Mouse (Mus musculus) ES-E14 (cell line): ENCODE measurements at regions not wholly inside any gene's neighbourhood (a gene's known extent, or its start where the extent isn't known, plus 50 kb on each side); places are given as distances from the start of the nearest gene placed in this dataset.
"Not testable (repeated sequence)": the region's sequence is repeated elsewhere in the genome, so short reads cannot be mapped to it uniquely, and the experiment has no call there.

Experiments
- DNase-seq: peaks from one replicate; pipeline ENCODE4 v3.0.0-alpha.2; 2013; ENCODE audit warnings: low read depth, low spot score
- H3K27ac ChIP-seq: 2 replicates; pipeline ENCODE4 v1.5.1; 2012; ENCODE audit warnings: low read depth, mild to moderate bottlenecking, low read length, moderate library complexity, mixed read lengths; ENCODE audit not compliant: poor library complexity, insufficient read depth, severe bottlenecking
- H3K36me3 ChIP-seq: 2 replicates; pipeline ENCODE4 v1.6.1; 2012; ENCODE audit warnings: mild to moderate bottlenecking, low read length, moderate library complexity, mixed read lengths; ENCODE audit not compliant: control insufficient read depth, poor library complexity, insufficient read depth, severe bottlenecking
- H3K4me1 ChIP-seq, 2 experiments: fragments of 150-350 bp in 1 of 2; sonication (generic) in 1 of 2; 2 replicates each; pipeline ENCODE4 v1.6.1; 2012; ENCODE audit warnings: low read length in 2 of 2, mild to moderate bottlenecking in 1 of 2, mixed read lengths in 1 of 2; ENCODE audit not compliant: control insufficient read depth in 2 of 2, insufficient read depth in 2 of 2, poor library complexity in 1 of 2
- H3K4me3 ChIP-seq, 2 experiments: fragments of 150-350 bp in 1 of 2; sonication (generic) in 1 of 2; 2 replicates each; pipeline ENCODE4 v1.5.1; 2012; ENCODE audit warnings: low read length in 2 of 2, low read depth in 1 of 2, mild to moderate bottlenecking in 1 of 2, mixed read lengths in 1 of 2; ENCODE audit not compliant: insufficient read depth in 1 of 2, poor library complexity in 1 of 2, severe bottlenecking in 1 of 2
- H3K9ac ChIP-seq: 2 replicates; pipeline ENCODE4 v1.6.1; 2012; ENCODE audit warnings: low read depth, mild to moderate bottlenecking, low read length, mixed read lengths; ENCODE audit not compliant: poor library complexity, insufficient read depth, severe bottlenecking
- H3K9me3 ChIP-seq: fragments of 150-350 bp; sonication (generic); 2 replicates; pipeline ENCODE4 v1.6.1; 2012; ENCODE audit warnings: low read depth, mild to moderate bottlenecking, low read length; ENCODE audit not compliant: control insufficient read depth, insufficient read depth
- CHD2 ChIP-seq: IDR thresholded peaks from 2 replicates; pipeline ENCODE4 v1.6.1; 2014; ENCODE audit warnings: mild to moderate bottlenecking, low read depth, low read length, inconsistent platforms
- HCFC1 ChIP-seq: IDR thresholded peaks from 2 replicates; pipeline ENCODE4 v1.6.1; 2012; ENCODE audit warnings: low read length, inconsistent platforms, borderline replicate concordance; ENCODE audit not compliant: insufficient read depth
- MAFK ChIP-seq: IDR thresholded peaks from 2 replicates; pipeline ENCODE4 v1.6.1; 2014; ENCODE audit warnings: mild to moderate bottlenecking, low read depth, low read length, inconsistent platforms; ENCODE audit not compliant: insufficient read depth
- ZC3H11A ChIP-seq: IDR thresholded peaks from 2 replicates; pipeline ENCODE4 v1.6.1; 2012; ENCODE audit warnings: low read depth, mild to moderate bottlenecking, inconsistent platforms, low read length, borderline replicate concordance
- ZNF384 ChIP-seq: IDR thresholded peaks from 2 replicates; pipeline ENCODE4 v1.6.1; 2012; ENCODE audit warnings: low read depth, low read length, inconsistent platforms
- in situ Hi-C, 2 experiments: fragments of 600-800 bp; cut with MboI; formaldehyde crosslinking; loops; one replicate each; pipeline ENCODE4 v1.15.1; 2025; ENCODE audit warnings: low sequenced_read_pairs in 2 of 2, inconsistent platforms in 1 of 2; ENCODE audit not compliant: unreplicated experiment in 2 of 2

GRCm38 (mm10) chr7:137684826-137685225 is 247.4 kb downstream of the Glrx3 start:
- no peaks in the 10 kb centered on the region for H3K4me1 ChIP-seq
- in situ Hi-C loops: no loop called here
- no peaks in the 10 kb centered on the region for H3K9me3 ChIP-seq
- TF ChIP-seq CHD2 (no peak), ZNF384 (no peak), HCFC1 (no peak), MAFK (no peak), ZC3H11A (no peak)
- no peak overlapping the region for H3K4me3 ChIP-seq
- no peak overlapping the region for H3K27ac ChIP-seq
- H3K36me3 ChIP-seq: no peaks in the 10 kb centered on the region
- no peak for DNase-seq
- no peak overlapping the region for H3K9ac ChIP-seq

GRCm38 (mm10) chr7:137685320-137685719 is 247.9 kb downstream of the Glrx3 start:
- no peak overlapping the region for H3K27ac ChIP-seq
- no peak overlapping the region for H3K4me3 ChIP-seq
- no peak overlapping the region for H3K9ac ChIP-seq
- no peak for DNase-seq
- no peaks in the 10 kb centered on the region for H3K9me3 ChIP-seq
- no peaks in the 10 kb centered on the region for H3K36me3 ChIP-seq
- no peaks in the 10 kb centered on the region for H3K4me1 ChIP-seq
- no peak for TF ChIP-seq CHD2
- no peak for TF ChIP-seq ZC3H11A
- no peak for TF ChIP-seq MAFK
- TF ChIP-seq ZNF384: no peak
- no peak for TF ChIP-seq HCFC1
- in situ Hi-C loops: no loop called here

- Histone ChIP-seq H3K27ac (no peak overlapping the region), H3K9me3 (no peaks in the 10 kb centered on the region), H3K9ac (no peak overlapping the region), H3K36me3 (no peaks in the 10 kb centered on the region), H3K4me3 (no peak overlapping the region), H3K4me1 (no peaks in the 10 kb centered on the region; a peak in 1 of 4 replicates)
- in situ Hi-C loops: no loop called here
- TF ChIP-seq MAFK (no peak), HCFC1 (no peak), CHD2 (no peak), ZNF384 (no peak), ZC3H11A (no peak)
- no peak for DNase-seq
Measured at GRCm38 (mm10) chr7:137696831-137697230, 259.4 kb downstream of the Glrx3 start.

GRCm38 (mm10) chr7:137698501-137698900 is 261.1 kb downstream of the Glrx3 start:
- H3K9me3 ChIP-seq, in situ Hi-C loops, H3K4me3 ChIP-seq, H3K36me3 ChIP-seq, DNase-seq, H3K4me1 ChIP-seq, H3K9ac ChIP-seq, H3K27ac ChIP-seq: not testable (repeated sequence)

- no peak overlapping the region for H3K4me3 ChIP-seq
- H3K9me3 ChIP-seq: no peaks in the 10 kb centered on the region
- H3K36me3 ChIP-seq: no peaks in the 10 kb centered on the region
- in situ Hi-C loops: no loop called here
- H3K4me1 ChIP-seq: peaks cover 0 to 3% of the 10 kb centered on the region in 2 experiments; a peak in 1 of 4 replicates
- TF ChIP-seq HCFC1: no peak
- TF ChIP-seq ZNF384: no peak
- no peak for TF ChIP-seq ZC3H11A
- no peak for TF ChIP-seq CHD2
- TF ChIP-seq MAFK: no peak
- H3K9ac ChIP-seq: no peak overlapping the region
- no peak for DNase-seq
- no peak overlapping the region for H3K27ac ChIP-seq
Measured at GRCm38 (mm10) chr7:137712862-137713261, 275.4 kb downstream of the Glrx3 start.
